Mouse (Mus musculus) kidney, adult 10 weeks (tissue): ENCODE data around the gene Svbp. TPM values are rescaled to one million over a fixed set of nuclear protein-coding genes. Genes with fewer than 3 reads are reported as not detected.

Experiments
- polyA plus RNA-seq: library from polyadenylated mRNA; stranded (reverse); fragments of 350-450 nt; fragmentation: Illumina TruSeq; extraction: RNeasy Lipid Tissue Mini Kit (QIAGEN cat#74804); gene quantifications from one replicate; pipeline ENCODE4 v1.2.3, GENCODE M21; 2014; ENCODE audit warnings: low read depth, low replicate concordance

Gene Svbp
- polyA plus RNA-seq: 11.5 TPM

GRCm38 (mm10) chr4:119194909-119195581 lies at the start of gene Svbp:
Gene Svbp, plus strand, starts transcription at chr4:119195306.

GRCm38 (mm10) chr4:119173851-119174453 lies 21.2 kb upstream of the Svbp start, which contains the start of gene Zfp691:
Gene Zfp691, minus strand, starts transcription at chr4:119174195.

GRCm38 (mm10) chr4:119189864-119190263 lies 5.2 kb upstream of the Svbp start, which contains the start of gene Ermap:
Gene Ermap, minus strand, starts transcription at chr4:119190011.

GRCm38 (mm10) chr4:119218169-119218568 lies 23.1 kb downstream of the Svbp start, which contains the start of gene Tmem269:
Gene Tmem269, minus strand, starts transcription at chr4:119218217.

GRCm38 (mm10) chr4:119232410-119233255 lies 37.5 kb downstream of the Svbp start, which contains the start of the genes AU022252 and P3h1:
Gene AU022252, minus strand, starts transcription at chr4:119232712.
Gene P3h1, plus strand, starts transcription at chr4:119232915.

Other genes starting within 250 kb of the Svbp start
- not detected for gene Lao1, start 233.7 kb upstream of the Svbp start, polyA plus RNA-seq
- 6.3 TPM for gene Slc2a1, start 86.6 kb upstream of the Svbp start, polyA plus RNA-seq
- gene Zfp691, start 21.1 kb upstream of the Svbp start, polyA plus RNA-seq: 0.53 TPM
- not detected for gene Ermap, start 5.3 kb upstream of the Svbp start, polyA plus RNA-seq
- not detected for gene Tmem269, start 22.9 kb downstream of the Svbp start, polyA plus RNA-seq
- gene AU022252, start 37.4 kb downstream of the Svbp start, polyA plus RNA-seq: 6.7 TPM
- 14.4 TPM for gene P3h1, start 37.6 kb downstream of the Svbp start, polyA plus RNA-seq
- 5.5 TPM for gene Cldn19, start 60.1 kb downstream of the Svbp start, polyA plus RNA-seq
- gene Ybx1, start 99.3 kb downstream of the Svbp start, polyA plus RNA-seq: 618 TPM
- gene Ppih, start 125.2 kb downstream of the Svbp start, polyA plus RNA-seq: 21.3 TPM
- 4.3 TPM for gene Ccdc30, start 220.2 kb downstream of the Svbp start, polyA plus RNA-seq
- gene Ppcs, start 227.1 kb downstream of the Svbp start, polyA plus RNA-seq: 50.2 TPM
- 2.2 TPM for gene Zmynd12, start 227.5 kb downstream of the Svbp start, polyA plus RNA-seq